Mouse (Mus musculus) lung, adult 2 months (tissue): ENCODE results near the gene Cyp4f37.

Experiments used
- CTCF ChIP-seq: fragments of 200-500 bp; IDR thresholded peaks from 2 replicates; pipeline ENCODE4 v1.5.1; 2011; ENCODE audit warnings: mild to moderate bottlenecking, low read length, control low read depth; ENCODE audit not compliant: insufficient read depth
- POLR2A ChIP-seq: fragments of 200-500 bp; IDR thresholded peaks from 2 replicates; pipeline ENCODE4 v1.6.1; 2011; ENCODE audit warnings: low read depth, mild to moderate bottlenecking, control low read depth, low read length, borderline replicate concordance; ENCODE audit errors: extremely low read depth

GRCm38 (mm10) chr17:32596494-32596893, 24.6 kb upstream of the Cyp4f37 start:
- TF ChIP-seq CTCF = no peak
- no peak for TF ChIP-seq POLR2A
